Mouse (Mus musculus) spleen, adult 2 months (tissue): ENCODE measurements around the gene Dnmt3l. TPM values are rescaled to one million over a fixed set of nuclear protein-coding genes. Genes with fewer than 3 reads are reported as not detected.
A peak's percentile ranks its signal among the peaks of the same experiment; 100 is the strongest.

Source experiments
- DNase-seq, 2 experiments: peaks; one replicate each; pipeline versions ENCODE4 v3.0.0 to v3.0.0-alpha.2; 2012 to 2021; ENCODE audit warnings: low spot score in 2 of 2, low read depth in 1 of 2
- H3K27ac ChIP-seq: fragments of 200-500 bp; 2 replicates; pipeline ENCODE4 v1.5.1; 2012; ENCODE audit warnings: low read length, inconsistent platforms; ENCODE audit not compliant: insufficient read depth
- H3K27me3 ChIP-seq: fragments of 200-500 bp; 2 replicates; pipeline ENCODE4 v1.6.1; 2012; ENCODE audit warnings: mild to moderate bottlenecking, moderate library complexity, low read length, inconsistent platforms; ENCODE audit not compliant: control insufficient read depth, insufficient read depth
- H3K36me3 ChIP-seq: fragments of 200-500 bp; 2 replicates; pipeline ENCODE4 v1.6.1; 2012; ENCODE audit warnings: mild to moderate bottlenecking, low read length, inconsistent platforms; ENCODE audit not compliant: control insufficient read depth, insufficient read depth
- H3K4me1 ChIP-seq: fragments of 200-500 bp; 2 replicates; pipeline ENCODE4 v1.6.1; 2011; ENCODE audit warnings: inconsistent platforms; ENCODE audit not compliant: control insufficient read depth, insufficient read depth, insufficient read length
- H3K4me3 ChIP-seq: fragments of 200-500 bp; 2 replicates; pipeline ENCODE4 v1.5.1; 2011; ENCODE audit warnings: mild to moderate bottlenecking, inconsistent platforms; ENCODE audit not compliant: insufficient read depth, insufficient read length; ENCODE audit errors: extremely low read depth
- CTCF ChIP-seq: fragments of 200-500 bp; IDR thresholded peaks from 2 replicates; pipeline ENCODE4 v1.5.1; 2011; ENCODE audit warnings: mild to moderate bottlenecking, inconsistent platforms; ENCODE audit not compliant: insufficient read depth, insufficient read length, insufficient replicate concordance; ENCODE audit errors: extremely low read depth
- POLR2A ChIP-seq: fragments of 200-500 bp; IDR thresholded peaks from 2 replicates; pipeline ENCODE4 v1.6.1; 2011; ENCODE audit warnings: low read depth, low read length, inconsistent platforms
- whole genome bisulfite sequencing: fragments of 180-500 bp; shearing (Covaris S2); methylation state at CpG from one replicate; pipeline ENCODE4 v1.1.7; 2018; 5-methylcytosine and 5-hydroxymethylcytosine counted together
- polyA plus RNA-seq: library from polyadenylated mRNA; depleted of rRNA; stranded (reverse); fragments of >200 nt; gene quantifications from 2 replicates; pipeline ENCODE4 v1.2.3, GENCODE M21; 2012

The Dnmt3l gene
- polyA plus RNA-seq, 1 experiment = not detected

DNA sequence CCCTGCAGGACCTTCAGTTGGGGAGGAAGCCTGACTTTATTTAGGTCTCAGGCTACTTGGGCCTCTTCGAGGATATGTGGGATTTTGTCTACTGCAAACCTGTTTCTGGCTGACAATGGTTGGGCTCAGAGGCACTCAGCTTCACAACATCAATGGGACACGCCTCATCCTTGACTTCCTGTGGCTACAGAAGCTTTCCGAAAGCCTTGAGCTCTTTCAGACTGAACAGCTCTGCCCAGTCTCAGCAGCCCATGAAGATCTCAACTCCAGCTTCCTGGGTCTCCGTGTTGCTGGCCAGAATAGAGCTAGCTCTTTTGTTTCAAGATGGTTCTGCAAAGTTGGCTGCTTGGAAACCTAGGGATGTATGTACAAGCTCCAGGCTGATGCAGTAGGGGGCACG is 36.5 kb downstream of the Dnmt3l start:
- Histone ChIP-seq H3K4me3 (no peak overlapping the region), H3K4me1 (peaks cover 21% of the 10 kb centered on the region; the same call in 1 of the 2 replicates), H3K36me3 (peaks cover 36% of the 10 kb centered on the region), H3K27ac (no peak overlapping the region), H3K27me3 (no peaks in the 10 kb centered on the region)
- TF ChIP-seq CTCF (no peak), POLR2A (no peak)
- 47% methylated on average over 5 of the region's 5 CpGs for WGBS
- no peak for DNase-seq

DNA sequence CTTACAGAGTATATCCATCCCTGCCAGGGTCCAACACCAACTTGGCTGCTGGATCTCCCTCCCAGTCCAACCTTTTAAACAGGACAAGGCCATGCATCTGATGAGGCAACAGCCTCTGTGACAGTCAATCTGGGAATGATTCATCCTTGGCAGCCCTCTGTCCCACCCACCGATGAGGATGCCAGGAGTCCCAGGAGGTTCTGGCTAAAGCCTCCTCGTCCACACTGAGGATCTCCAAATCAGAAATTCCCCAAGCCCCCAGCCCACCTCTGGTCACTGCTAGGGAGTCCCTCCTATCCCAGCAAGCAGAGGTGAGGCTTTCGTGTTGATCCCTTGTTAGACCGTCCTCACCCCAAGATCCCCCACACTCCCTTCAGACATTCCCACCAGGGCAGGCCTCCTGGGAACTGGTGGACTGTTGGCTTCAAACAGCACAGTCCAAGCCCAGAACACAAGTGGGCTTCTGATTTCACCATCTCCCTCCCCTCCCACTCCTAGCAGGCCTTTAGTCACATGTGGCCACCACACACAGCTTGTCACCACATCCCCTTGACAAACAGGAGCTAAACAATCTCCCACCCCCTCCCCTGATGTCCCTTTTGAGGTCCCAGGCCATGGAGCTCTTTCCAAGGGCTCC is 38.3 kb downstream of the Dnmt3l start:
- peaks cover 15% of the 10 kb centered on the region; the same call in 1 of the 2 replicates for H3K4me1 ChIP-seq
- H3K36me3 ChIP-seq = peaks cover 27% of the 10 kb centered on the region
- no peak for TF ChIP-seq POLR2A
- no peak for TF ChIP-seq CTCF
- 83% methylated on average over 4 of the region's 4 CpGs for WGBS
- no peaks in the 10 kb centered on the region for H3K27me3 ChIP-seq
- H3K4me3 ChIP-seq = no peak overlapping the region
- no peak for DNase-seq
- H3K27ac ChIP-seq = no peak overlapping the region

DNA sequence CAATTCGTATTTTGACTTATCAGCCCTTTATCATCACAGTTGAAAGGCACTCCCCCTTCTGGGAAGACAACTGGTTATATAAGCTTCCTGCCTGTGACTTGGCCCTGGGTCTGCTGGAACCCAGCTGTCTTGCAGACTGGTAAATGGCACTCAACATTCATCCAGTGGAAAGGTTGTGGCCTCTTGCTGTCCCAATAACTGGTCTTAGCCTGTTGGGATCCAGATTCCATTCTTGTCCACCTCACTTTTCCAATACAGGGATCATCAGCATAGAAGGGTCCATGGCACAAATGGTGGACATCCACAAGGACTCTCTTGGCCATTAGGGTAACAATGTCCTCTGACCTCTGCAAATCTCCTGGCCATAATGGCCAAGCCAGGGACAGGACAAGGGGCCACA is 42.3 kb downstream of the Dnmt3l start:
- TF ChIP-seq POLR2A (no peak), CTCF (no peak)
- Histone ChIP-seq H3K4me1 (peaks cover 36% of the 10 kb centered on the region), H3K36me3 (peaks cover 6% of the 10 kb centered on the region; the same call in 1 of the 2 replicates), H3K27ac (no peak overlapping the region), H3K4me3 (no peak overlapping the region), H3K27me3 (no peaks in the 10 kb centered on the region)
- DNase-seq = no peak
- WGBS = 43% methylated on average over 1 of the region's 1 CpGs

DNA sequence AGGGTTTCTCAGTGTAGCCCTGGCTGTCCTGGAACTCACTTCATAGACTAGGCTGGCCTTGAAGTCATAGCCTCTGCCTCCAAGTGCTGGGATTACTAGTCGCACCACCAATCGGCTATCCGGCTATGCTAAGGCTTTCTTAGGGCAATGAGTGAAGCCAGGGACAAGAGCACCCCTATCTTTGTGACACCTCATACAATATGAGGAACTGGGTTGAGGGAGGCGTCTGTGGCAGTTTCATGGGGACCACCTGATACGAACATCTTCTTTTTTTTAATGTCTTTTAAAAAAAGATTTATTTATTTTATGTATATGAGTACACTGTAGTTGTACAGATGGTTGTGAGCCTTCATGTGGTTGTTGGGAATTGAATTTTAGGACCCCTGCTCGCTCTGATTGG is 44.0 kb downstream of the Dnmt3l start:
- 75% methylated on average over 6 of the region's 6 CpGs for WGBS
- Histone ChIP-seq H3K27ac (peak overlapping the region; percentile 96), H3K36me3 (no peaks in the 10 kb centered on the region), H3K4me3 (no peak overlapping the region), H3K27me3 (no peaks in the 10 kb centered on the region), H3K4me1 (peaks cover 34% of the 10 kb centered on the region)
- no peak for DNase-seq
- no peak for TF ChIP-seq POLR2A
- no peak for TF ChIP-seq CTCF

DNA sequence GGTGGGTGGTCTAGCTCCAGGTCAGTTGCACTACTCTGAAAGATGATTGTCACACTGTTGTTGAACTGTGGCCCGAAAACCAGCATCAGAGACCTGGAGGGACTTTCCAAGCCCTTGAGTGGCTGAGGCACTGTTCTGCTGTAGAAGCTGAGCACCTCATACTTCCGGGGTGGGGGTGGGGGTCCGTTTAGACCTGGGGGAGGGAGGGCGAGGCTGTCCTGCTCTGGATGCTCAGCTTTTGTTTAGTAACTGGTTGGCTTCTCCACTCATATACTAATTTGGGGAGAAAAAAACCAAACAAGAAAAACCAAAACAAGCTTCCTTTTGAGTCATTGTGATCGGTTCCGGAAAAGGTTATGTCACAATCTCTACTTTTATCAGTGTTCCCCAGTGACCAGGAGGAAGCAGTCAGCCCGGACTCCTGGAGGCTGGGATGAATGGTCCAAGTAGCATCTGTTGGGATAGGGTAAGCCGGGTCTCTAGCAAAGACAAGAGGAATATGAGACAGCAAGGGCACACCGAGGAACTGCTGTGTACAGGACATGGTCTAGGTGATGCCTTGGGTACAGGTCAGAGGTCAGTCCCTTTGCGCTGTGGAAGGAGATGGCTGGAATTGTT is 44.8 kb downstream of the Dnmt3l start:
- no peak for TF ChIP-seq CTCF
- TF ChIP-seq POLR2A = no peak
- Histone ChIP-seq H3K4me3 (peak overlapping the region; percentile 35; the same call in 1 of the 2 replicates), H3K27ac (peak overlapping the region; percentile 96), H3K36me3 (no peaks in the 10 kb centered on the region), H3K4me1 (peaks cover 38% of the 10 kb centered on the region), H3K27me3 (no peaks in the 10 kb centered on the region)
- WGBS = 11% methylated on average over 10 of the region's 10 CpGs
- DNase-seq = peak; percentile 57 to 75

DNA sequence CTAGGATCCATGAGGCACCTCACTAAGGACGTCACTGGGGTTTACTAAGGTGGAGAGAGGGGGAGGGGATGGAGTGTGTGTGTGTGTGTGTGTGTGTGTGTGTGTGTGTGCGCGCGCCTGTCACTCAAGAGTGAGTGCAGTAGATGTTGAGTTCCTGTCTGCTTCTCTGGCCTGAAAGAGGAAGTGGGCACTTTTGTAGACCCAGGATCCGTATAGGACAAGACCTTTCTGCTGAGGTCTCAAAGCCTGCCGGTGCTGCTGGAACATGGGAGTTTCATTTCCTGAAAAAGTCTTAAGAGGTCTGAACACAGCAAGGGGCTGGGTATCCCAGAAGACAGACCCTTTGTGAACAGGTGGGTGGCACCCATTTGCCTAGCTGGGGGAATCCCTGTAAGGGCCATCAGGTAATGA is 45.4 kb downstream of the Dnmt3l start:
- Histone ChIP-seq H3K4me3 (peak overlapping the region; percentile 35; the same call in 1 of the 2 replicates), H3K36me3 (no peaks in the 10 kb centered on the region), H3K4me1 (peaks cover 42% of the 10 kb centered on the region), H3K27ac (peak overlapping the region; percentile 96), H3K27me3 (no peaks in the 10 kb centered on the region)
- peak; percentile 71 to 82 for DNase-seq
- TF ChIP-seq POLR2A (peak; percentile 9; the same call in 1 of the 2 replicates), CTCF (no peak)
- WGBS = 5% methylated on average over 6 of the region's 6 CpGs

DNA sequence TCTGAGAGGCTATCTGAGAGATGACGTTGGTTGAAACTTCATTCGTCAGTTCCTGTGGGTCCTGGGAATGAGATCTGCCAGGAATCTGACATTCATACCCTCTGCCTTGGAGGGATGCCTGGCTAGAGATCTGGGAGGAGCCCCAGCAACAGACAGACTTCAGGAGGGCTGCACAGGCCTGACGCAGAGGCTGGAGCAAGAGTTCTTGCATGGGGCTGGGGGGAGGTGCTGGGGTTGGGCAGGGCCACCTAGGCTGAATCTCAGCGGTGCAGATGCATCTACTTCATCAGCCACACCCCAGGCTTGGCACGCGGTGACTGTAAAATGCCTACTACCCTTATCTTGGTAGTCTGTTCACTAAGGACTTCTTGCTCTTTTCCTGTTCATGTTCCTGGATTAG is 48.5 kb downstream of the Dnmt3l start:
- no peaks in the 10 kb centered on the region for H3K36me3 ChIP-seq
- peaks cover 47% of the 10 kb centered on the region for H3K4me1 ChIP-seq
- DNase-seq = peak in 1 of 2 experiments; percentile 44
- WGBS = 24% methylated on average over 6 of the region's 6 CpGs
- H3K4me3 ChIP-seq = peak overlapping the region; percentile 31
- peak overlapping the region; percentile 77 for H3K27ac ChIP-seq
- TF ChIP-seq CTCF (no peak), POLR2A (peak; percentile 11; the same call in 1 of the 2 replicates)
- no peaks in the 10 kb centered on the region for H3K27me3 ChIP-seq
